Mouse (Mus musculus) liver, postnatal 0 days (tissue): ENCODE data around the gene Palmd.

Experiments used
- CTCF ChIP-seq: sonication (generic); IDR thresholded peaks from 2 replicates; pipeline ENCODE4 v1.5.1; 2016; ENCODE audit warnings: antibody characterized with exemption, low read depth
- EP300 ChIP-seq: IDR thresholded peaks from 2 replicates; pipeline ENCODE4 v1.6.1; 2016; ENCODE audit warnings: antibody characterized with exemption, low read depth, mild to moderate bottlenecking

GRCm38 (mm10) chr3:116951489-116951888 lies 17.3 kb downstream of the Palmd start:
- TF ChIP-seq CTCF (no peak), EP300 (no peak)
